Mouse (Mus musculus): Measurements from ENCODE around the gene Cops9. TPM values are rescaled to one million over a fixed set of nuclear protein-coding genes. Genes with fewer than 3 reads are reported as not detected.

Cops9 gene
- total RNA-seq (2021) = 100 to 1,000 TPM; 332 to 335 TPM
- long read RNA-seq, experiment 1, transcript Cops9-201 (3 exons, 438 nt) = major isoform, 191 of 199 reads
- long read RNA-seq, experiment 1, partial matches to known transcripts = 1 of 199 reads
- long read RNA-seq, experiment 1, other reads (novel, unspliced or antisense) = 1 of 199 reads
- long read RNA-seq, experiment 2, transcript Cops9-201 (3 exons, 438 nt) = major isoform, 127 of 131 reads
- long read RNA-seq, experiment 2, partial matches to known transcripts = 0 of 131 reads
- long read RNA-seq, experiment 2, other reads (novel, unspliced or antisense) = 3 of 131 reads

DNA sequence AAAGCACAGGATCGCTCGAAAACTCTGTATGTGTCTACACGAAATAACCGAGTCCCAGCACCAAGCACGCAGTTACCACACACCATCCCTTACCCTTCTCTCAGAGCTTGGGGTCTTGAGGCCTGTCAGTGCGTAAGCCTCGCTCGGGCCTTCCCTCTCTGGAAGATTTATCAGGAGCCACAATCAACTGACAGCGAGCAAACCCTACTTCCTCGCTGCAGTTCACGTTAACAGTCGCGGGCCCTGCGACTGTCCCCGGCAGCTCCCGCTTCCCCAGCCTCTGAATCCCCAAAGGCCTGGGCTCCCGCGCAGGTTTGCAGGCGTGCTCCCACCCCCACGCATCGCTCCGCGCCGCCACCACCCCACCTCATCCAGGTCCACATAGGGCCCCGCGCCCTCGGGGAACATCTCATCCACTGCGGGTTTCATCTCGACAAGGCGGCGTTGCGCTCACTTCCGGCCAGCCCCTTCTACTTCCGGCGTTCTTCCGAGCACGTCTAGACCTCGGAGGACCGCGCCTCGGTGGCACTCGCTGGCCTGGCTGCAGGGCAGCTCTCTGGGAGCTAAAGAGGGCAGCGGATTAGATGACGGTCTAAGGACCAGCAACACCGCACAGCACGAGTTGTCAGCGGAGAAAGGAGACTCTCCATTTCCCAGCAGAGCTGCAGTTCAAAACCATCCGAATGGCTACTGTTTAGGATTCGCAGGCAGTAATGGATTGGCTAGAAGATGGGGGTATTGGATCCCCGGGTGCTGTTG lies at the start of gene Cops9:
Gene Cops9 (minus strand): TSS at position 472 of the 759 bp plus-strand sequence.
- DNase-seq = peak; percentile 94

DNA sequence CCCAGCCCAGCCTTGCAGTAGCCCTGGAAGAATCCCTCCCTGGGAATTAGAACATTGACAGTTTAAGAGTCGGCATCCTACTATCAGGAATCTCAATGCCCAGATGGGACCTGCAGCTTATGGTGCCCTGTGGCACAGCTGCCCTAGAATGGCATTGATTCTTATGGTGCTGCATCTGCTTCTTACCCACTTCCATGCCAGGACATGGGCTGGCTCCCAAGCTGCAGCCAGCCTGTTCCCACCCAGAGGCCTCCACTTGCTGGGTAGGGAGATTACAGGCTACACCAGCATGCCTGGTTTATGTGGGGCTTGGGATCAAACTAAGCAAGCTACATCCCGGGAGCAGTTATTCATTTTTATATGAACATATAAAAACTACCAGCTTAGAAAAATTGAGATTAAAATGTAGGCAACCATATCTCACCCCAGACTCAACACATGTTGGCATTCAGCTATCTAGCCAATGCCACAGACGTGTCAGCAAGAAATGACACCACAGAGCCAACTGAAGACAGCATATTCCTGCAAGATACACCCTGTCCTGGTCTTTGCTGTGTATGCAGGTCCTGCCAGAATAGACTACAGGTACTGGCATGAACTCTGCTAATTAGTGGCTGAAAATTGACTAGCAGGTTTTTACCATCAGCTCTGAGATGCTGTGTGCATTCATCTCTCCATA lies 49.5 kb upstream of the Cops9 start:
- no peak for DNase-seq

DNA sequence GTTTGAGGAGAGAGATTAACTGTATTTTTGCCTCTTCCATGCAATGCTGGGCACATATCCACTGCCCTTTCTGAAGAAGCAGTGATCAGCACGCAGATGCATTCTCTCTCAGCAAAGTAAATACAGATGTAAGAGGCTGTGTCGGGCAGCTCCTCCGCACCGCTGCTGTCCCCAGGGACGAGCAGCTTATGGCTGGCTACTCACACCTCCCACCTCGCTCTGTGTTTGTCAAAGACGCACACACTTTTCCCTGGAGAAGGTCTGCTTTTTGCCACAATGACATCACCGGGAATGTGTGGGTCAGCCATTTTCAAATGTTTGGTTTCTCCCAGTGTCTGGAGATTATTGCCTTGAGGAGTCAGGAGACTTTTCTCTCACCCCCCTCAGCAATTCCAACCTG lies 45.2 kb upstream of the Cops9 start:
- no peak for DNase-seq

DNA sequence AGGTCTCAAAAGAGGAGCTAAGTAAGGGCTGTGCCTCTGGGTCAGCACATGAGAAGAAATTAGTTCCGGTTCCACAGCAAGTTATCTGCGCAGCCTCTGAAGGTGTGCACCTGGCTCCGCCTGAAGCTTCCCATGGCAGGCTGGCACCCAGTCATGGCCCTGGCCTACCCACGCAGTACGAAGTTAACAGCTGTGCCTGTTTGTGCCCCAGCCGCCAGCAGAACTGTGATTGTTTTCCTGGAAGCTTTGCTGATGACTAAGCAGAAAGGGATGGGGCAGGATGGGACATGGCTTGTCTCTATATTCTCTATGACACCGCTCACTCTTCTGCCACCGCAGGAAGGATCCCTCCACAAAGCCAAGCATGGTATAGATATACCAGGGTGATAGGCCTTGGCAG lies 41.4 kb upstream of the Cops9 start:
- peak; percentile 32 to 35 for DNase-seq

- peak in 1 of 2 experiments; percentile 16 for DNase-seq
Measured at GRCm38 (mm10) chr1:92680668-92681603, 39.2 kb upstream of the Cops9 start.

- DNase-seq = no peak
Measured at GRCm38 (mm10) chr1:92678757-92679156, 37.0 kb upstream of the Cops9 start.

- DNase-seq = no peak
Measured at GRCm38 (mm10) chr1:92676676-92676975, 34.8 kb upstream of the Cops9 start.

GRCm38 (mm10) chr1:92675932-92676675 lies 34.3 kb upstream of the Cops9 start:
- no peak for DNase-seq

GRCm38 (mm10) chr1:92673258-92673782 lies 31.5 kb upstream of the Cops9 start:
- no peak for DNase-seq

DNA sequence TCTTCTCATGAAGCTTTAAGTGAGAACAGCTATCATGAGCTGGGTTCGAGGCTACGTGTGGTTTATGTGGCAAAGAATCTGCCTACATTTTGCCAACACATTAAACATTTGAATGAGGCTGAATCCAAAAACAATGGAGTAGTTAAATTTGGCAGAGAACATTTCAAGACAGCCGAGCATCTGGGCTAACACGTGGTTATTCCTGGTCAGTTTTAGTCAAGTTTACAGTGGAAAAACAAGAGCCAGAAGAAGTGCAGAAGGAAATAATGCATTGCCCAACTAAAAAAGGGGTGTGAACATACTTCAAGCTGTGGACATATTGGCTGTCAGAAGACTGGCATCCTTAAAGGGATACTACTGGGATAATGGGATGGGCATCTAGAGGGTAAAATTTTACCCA lies 29.5 kb upstream of the Cops9 start:
- no peak for DNase-seq

DNA sequence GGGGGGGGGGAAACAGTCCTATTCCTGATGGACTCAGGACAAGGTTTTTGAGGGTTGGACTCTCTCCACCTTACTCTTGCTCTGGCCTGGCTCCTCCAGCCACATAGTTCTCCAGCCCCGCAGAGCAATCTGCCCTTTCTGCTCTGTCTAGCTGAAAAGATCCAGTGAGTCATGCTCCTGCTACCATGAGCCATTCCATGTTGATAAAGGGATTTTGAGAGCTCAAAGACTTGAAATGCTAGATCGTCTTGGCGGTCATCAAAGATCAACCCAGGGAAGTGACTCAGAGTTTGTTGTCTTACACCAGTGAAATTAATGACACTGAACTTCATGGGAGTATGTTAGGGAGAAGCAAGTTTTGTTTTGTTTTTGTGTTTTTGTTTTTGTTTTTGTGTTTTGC lies 27.6 kb upstream of the Cops9 start:
- peak in 1 of 2 experiments; percentile 19 for DNase-seq

- DNase-seq = peak; percentile 38 to 54
Measured at GRCm38 (mm10) chr1:92667106-92667505, 25.3 kb upstream of the Cops9 start.

DNA sequence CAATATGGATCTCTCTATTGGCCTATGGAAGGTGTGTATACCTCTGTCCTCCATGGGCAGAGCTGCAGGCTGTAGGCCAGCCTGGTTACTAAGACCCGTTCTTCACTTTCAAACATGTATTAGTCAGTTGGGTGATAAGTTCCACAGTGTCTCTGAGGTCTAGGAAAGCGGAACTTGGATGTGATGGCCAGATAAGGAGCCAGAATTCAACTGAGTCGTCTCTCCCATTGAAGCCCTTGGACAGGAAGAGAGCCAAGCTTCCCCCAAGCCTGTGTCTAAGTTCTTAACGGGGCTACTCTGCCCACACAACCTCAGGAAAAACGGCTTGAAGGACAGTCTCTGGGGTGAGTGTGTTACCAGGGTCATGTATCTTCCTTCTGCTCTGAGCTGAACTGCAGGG lies 17.6 kb upstream of the Cops9 start:
- DNase-seq = no peak

- DNase-seq = peak; percentile 44 to 70
Measured at GRCm38 (mm10) chr1:92657025-92657820, 15.4 kb upstream of the Cops9 start.

- no peak for DNase-seq
Measured at GRCm38 (mm10) chr1:92654676-92655075, 12.9 kb upstream of the Cops9 start.

- DNase-seq = no peak
Measured at GRCm38 (mm10) chr1:92653179-92653578, 11.4 kb upstream of the Cops9 start.

GRCm38 (mm10) chr1:92651467-92651866 lies 9.7 kb upstream of the Cops9 start:
- no peak for DNase-seq

- DNase-seq = peak; percentile 83 to 89
Measured at GRCm38 (mm10) chr1:92648673-92649072, 6.9 kb upstream of the Cops9 start, which contains the start of gene Otos. Gene Otos, minus strand, starts transcription at chr1:92648841.

GRCm38 (mm10) chr1:92648197-92648596 lies 6.4 kb upstream of the Cops9 start:
- DNase-seq = no peak

DNA sequence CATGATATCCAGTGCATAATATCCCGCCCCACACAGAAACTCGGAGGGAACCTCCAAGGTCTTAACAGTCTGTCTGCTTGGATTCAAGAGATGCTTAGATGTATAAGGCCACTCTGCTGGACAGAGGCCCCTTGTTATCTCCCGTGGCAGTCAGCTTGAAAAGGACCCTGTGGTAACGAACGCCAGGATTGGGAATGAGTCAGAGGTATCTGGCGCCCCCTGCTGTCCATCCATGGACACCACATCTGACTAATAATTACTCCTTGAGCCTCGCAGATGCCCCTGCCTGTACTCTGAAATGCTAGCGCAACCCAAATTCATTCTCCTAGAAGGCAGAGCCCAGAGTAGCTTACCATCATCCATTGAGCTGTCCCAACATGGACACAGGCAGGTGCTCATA lies 6.0 kb upstream of the Cops9 start:
- peak; percentile 78 to 79 for DNase-seq
